Mouse (Mus musculus) stomach, embryonic 16.5 days (tissue): Measurements from ENCODE around the gene Iqck. TPM values are rescaled to one million over a fixed set of nuclear protein-coding genes. Genes with fewer than 3 reads are reported as not detected.

ENCODE experiments used
- ATAC-seq: fragments of 200-750 bp; cut with Nextera tagmentation; 2 replicates; pipeline ENCODE4 v1.8.0; 2017; ENCODE audit warnings: moderate number of reproducible peaks, moderate TSS enrichment; ENCODE audit not compliant: insufficient read depth, low FRiP score
- H3K27ac ChIP-seq: fragments of 300-500 bp; sonication (generic); 2 replicates; pipeline ENCODE4 v1.5.1; 2014; ENCODE audit warnings: low read length
- H3K27me3 ChIP-seq: fragments of 300-500 bp; sonication (generic); 2 replicates; pipeline ENCODE4 v1.6.1; 2014; ENCODE audit warnings: low read length, control low read depth, mixed read lengths; ENCODE audit not compliant: control insufficient read depth, insufficient read depth
- H3K36me3 ChIP-seq: fragments of 300-500 bp; sonication (generic); 2 replicates; pipeline ENCODE4 v1.6.1; 2014; ENCODE audit warnings: low read length; ENCODE audit not compliant: control insufficient read depth, insufficient read depth
- H3K4me1 ChIP-seq: fragments of 300-500 bp; sonication (generic); 2 replicates; pipeline ENCODE4 v1.6.1; 2014; ENCODE audit warnings: low read length, control low read depth, mixed read lengths; ENCODE audit not compliant: control insufficient read depth, insufficient read depth
- H3K4me2 ChIP-seq: fragments of 300-500 bp; sonication (generic); 2 replicates; pipeline ENCODE4 v1.6.1; 2014; ENCODE audit warnings: low read depth, low read length, mixed read lengths
- H3K4me3 ChIP-seq: fragments of 300-500 bp; sonication (generic); replicated peaks from 2 replicates; pipeline ENCODE4 v1.5.1; 2014; ENCODE audit warnings: mild to moderate bottlenecking, low read length
- H3K9ac ChIP-seq: fragments of 300-500 bp; sonication (generic); 2 replicates; pipeline ENCODE4 v1.6.1; 2014; ENCODE audit warnings: low read length
- H3K9me3 ChIP-seq: fragments of 300-500 bp; sonication (generic); replicated peaks from 2 replicates; pipeline ENCODE4 v1.6.1; 2016; ENCODE audit warnings: low read length, control low read depth; ENCODE audit not compliant: control insufficient read depth
- WGBS: fragments of 180-500 bp; shearing (Covaris S2); extraction: QIAGEN DNeasy Blood & Tissue Kit; methylation state at CpG from one replicate; pipeline ENCODE4 v1.1.7; 2014; 5-methylcytosine and 5-hydroxymethylcytosine counted together
- polyA plus RNA-seq: library from polyadenylated mRNA; unstranded; fragments of >200 nt; fragmentation: Nextera tagmentation; extraction: Ambion mirVana; gene quantifications from 2 replicates; pipeline ENCODE4 v1.2.1, GENCODE M21; 2015

The Iqck gene
- polyA plus RNA-seq, 1 experiment from 2014 or later, result 2.0 TPM

DNA sequence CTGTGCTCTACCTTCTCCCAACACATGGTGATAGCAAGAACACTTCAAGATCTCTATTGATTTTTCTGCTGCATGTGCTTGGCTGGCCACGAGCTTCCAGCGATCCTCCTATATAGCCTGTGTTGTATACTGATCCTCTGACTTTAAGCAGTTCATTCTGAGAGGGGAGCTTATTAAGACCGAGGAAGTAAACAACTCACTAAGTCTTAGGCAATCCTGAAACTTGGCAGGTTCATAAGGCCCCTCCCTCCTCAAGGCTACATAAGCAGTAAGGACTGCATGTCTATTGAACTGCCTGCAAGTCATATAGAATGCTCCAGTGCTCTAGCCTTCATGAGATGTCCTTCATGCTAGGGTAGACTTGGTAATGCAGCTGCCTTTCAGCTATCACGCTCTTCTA lies 9.2 kb upstream of the Iqck start:
- Histone ChIP-seq H3K4me1 (peaks cover 20% of the 10 kb centered on the region), H3K4me3 (no peak overlapping the region), H3K9me3 (no peaks in the 10 kb centered on the region), H3K9ac (no peak overlapping the region), H3K4me2 (no peak overlapping the region), H3K27ac (no peak overlapping the region), H3K27me3 (no peaks in the 10 kb centered on the region), H3K36me3 (peaks cover 26% of the 10 kb centered on the region; the same call in 1 of the 2 replicates)
- ATAC-seq, result no peak
- 80% methylated on average over 4 of the region's 4 CpGs for WGBS

DNA sequence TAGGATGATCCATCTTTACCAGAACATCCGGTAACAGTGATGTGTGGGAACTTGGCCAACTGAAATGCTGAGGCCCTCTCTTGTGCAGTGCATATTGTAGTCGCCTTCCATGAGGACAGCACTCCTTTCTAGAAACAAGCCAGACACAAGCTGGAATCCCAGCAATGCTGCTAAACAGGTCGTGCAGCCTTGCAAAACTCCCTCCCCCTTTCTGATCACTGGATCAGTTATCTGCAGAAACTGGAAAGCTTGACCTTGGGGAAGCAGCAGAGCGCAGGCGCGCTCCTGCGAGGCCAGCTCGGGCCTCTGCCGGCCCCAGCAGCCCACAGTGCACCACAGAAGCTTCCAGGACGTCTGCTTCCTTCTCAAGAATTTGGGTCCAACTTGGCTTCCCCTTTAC lies 6.8 kb upstream of the Iqck start:
- Histone ChIP-seq H3K9me3 (no peaks in the 10 kb centered on the region), H3K27me3 (no peaks in the 10 kb centered on the region), H3K4me2 (no peak overlapping the region), H3K4me1 (peaks cover 20% of the 10 kb centered on the region), H3K4me3 (no peak overlapping the region), H3K27ac (peak overlapping the region; percentile 14), H3K36me3 (peaks cover 38% of the 10 kb centered on the region; the same call in 1 of the 2 replicates), H3K9ac (no peak overlapping the region)
- WGBS, result 51% methylated on average over 10 of the region's 10 CpGs
- ATAC-seq, result peak; percentile 78

DNA sequence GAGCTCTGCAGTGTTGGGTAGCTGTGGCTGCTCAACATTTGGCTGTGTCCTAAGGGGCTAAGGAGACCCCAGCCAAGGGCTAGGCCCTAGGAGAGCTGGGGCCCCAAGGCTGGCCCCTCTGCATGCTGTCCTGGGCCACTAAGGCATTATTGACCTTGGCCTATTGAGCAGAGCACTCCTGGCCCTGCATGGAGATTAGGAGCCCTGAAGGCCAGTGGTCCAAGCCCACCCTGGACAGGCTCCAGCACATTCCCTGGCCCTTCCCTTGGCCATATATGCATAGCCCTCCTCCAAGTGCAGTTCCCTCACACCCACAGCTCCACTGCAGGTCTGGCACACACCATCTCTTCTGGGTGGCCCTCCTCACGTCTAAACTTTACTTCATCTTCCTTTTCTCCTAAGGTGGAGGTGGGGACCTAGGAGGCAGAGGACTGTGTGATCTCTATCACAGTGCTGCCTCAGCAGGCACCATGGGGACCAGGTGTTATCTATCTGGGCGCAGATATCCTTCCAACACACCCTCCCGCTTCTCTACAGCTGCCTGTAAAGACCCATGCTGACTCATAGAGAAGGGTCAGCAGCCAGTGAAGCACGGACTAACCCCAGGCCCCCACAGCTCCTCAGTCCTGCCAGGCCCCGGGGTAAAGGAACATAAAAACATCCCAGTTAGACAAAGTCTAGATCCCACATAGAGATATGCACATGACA lies 5.9 kb upstream of the Iqck start:
- Histone ChIP-seq H3K9me3 (no peaks in the 10 kb centered on the region), H3K27me3 (no peaks in the 10 kb centered on the region), H3K4me3 (no peak overlapping the region), H3K4me1 (peaks cover 28% of the 10 kb centered on the region), H3K36me3 (peaks cover 35% of the 10 kb centered on the region; the same call in 1 of the 2 replicates), H3K9ac (no peak overlapping the region), H3K4me2 (no peak overlapping the region), H3K27ac (peak overlapping the region; percentile 14; the same call in 1 of the 2 replicates)
- WGBS, result 66% methylated on average over 5 of the region's 5 CpGs
- ATAC-seq, result no peak

DNA sequence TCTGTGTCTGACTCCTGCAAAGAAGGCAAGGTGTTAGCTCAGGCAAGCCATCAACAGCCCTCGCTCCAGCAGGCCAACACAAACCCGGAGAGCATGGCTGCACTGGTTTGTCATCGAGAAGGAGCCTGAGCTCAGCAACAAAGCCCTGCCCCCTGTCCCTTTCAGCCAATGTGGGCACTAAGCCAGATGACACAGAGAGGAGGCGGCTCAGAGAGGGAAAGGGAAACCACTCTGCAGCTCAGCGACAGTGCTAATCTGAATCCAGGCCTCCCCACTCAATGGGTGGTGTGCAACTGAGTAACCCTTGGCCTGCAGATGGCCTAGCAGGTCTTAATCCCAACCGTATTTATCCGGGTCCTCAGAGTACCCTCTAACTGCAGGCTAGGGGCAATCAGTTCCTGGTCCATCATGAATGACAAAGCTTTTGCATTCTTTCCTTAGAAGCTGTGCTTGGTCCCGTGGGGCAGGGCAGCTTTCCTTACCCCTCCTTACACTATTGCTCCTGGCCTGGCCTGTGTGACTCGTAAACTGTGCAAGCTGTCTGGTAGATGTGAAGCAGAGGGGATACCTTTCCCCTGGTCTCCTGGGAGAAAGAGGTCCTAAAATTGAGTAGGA lies 4.8 kb upstream of the Iqck start:
- 64% methylated on average over 9 of the region's 9 CpGs for WGBS
- Histone ChIP-seq H3K9me3 (no peaks in the 10 kb centered on the region), H3K27me3 (no peaks in the 10 kb centered on the region), H3K4me2 (no peak overlapping the region), H3K9ac (no peak overlapping the region; the same call in 1 of the 2 replicates), H3K4me1 (peaks cover 30% of the 10 kb centered on the region), H3K4me3 (no peak overlapping the region), H3K27ac (no peak overlapping the region), H3K36me3 (peaks cover 31% of the 10 kb centered on the region; the same call in 1 of the 2 replicates)
- ATAC-seq, result no peak

DNA sequence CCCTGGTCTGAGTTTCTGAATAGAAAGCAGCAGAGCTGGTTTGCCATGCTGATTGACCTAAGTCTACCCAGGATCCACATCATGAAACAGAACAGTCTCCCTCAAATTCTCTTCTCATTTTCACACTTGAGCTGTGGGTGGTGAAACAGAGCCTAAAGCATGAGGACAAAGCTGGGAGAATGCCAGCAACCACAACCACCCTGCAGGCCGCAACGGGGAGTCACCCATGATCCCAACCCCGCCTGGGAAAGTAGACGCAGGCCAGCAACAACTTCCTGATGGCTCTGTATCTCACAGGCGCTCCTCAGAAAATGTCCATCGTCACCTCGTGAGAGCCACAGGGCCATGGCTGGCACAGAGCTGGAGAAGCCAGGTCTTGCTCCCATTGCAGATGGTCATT lies 4.0 kb upstream of the Iqck start:
- H3K4me1 ChIP-seq, result peaks cover 34% of the 10 kb centered on the region
- H3K27me3 ChIP-seq, result no peaks in the 10 kb centered on the region
- H3K27ac ChIP-seq, result no peak overlapping the region
- 87% methylated on average over 7 of the region's 7 CpGs for WGBS
- no peak overlapping the region for H3K9ac ChIP-seq
- no peak overlapping the region for H3K4me3 ChIP-seq
- no peak overlapping the region for H3K4me2 ChIP-seq
- peaks cover 26% of the 10 kb centered on the region; the same call in 1 of the 2 replicates for H3K36me3 ChIP-seq
- no peak for ATAC-seq
- no peaks in the 10 kb centered on the region for H3K9me3 ChIP-seq

DNA sequence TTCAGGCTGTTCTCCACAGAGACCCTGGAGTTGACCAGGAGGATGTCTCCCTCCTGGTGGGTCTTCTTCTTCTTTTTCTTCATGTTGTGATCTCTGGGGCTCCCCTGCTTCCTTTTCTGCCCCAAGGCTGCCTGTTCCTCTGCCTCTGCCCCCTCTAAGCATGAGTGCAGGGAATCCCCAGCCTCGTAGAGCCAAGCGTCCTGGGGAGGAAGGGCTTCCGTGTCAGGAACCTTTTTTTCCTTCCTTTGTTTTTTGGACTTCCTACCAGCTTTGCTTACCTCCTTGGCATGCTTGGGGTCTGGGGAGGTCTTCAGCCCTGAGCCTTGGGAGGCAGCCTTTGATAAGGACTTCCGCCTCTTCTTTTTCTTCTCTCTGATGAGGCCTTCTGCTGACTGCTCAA lies 2.9 kb upstream of the Iqck start:
- no peak overlapping the region for H3K27ac ChIP-seq
- H3K9ac ChIP-seq, result no peak overlapping the region
- H3K4me2 ChIP-seq, result no peak overlapping the region
- peaks cover 21% of the 10 kb centered on the region; the same call in 1 of the 2 replicates for H3K36me3 ChIP-seq
- no peak for ATAC-seq
- H3K27me3 ChIP-seq, result no peaks in the 10 kb centered on the region
- no peak overlapping the region for H3K4me3 ChIP-seq
- H3K9me3 ChIP-seq, result no peaks in the 10 kb centered on the region
- WGBS, result 78% methylated on average over 4 of the region's 4 CpGs
- peaks cover 34% of the 10 kb centered on the region for H3K4me1 ChIP-seq

DNA sequence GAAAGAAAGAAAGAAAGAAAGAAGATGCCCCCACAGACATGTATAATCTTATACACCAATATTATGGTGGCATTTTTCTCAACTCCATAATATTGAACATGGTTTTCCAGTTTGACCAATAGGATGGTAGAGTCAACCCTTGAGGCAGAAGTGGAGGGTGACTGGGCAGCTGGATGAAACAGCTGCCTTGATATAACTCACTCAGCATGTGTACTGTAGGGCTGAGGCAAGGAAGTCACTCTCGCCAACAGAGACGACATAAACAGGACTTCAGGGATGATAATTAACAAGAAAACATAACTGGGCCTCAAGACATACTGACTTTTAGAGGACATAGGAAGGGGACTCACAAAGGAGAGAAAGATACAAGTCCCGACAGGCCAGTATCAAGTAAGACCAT lies 946 bp upstream of the Iqck start:
- peak overlapping the region; percentile 83 for H3K9ac ChIP-seq
- H3K27ac ChIP-seq, result no peak overlapping the region; the same call in 1 of the 2 replicates
- WGBS, result 10% methylated on average over 3 of the region's 3 CpGs

DNA sequence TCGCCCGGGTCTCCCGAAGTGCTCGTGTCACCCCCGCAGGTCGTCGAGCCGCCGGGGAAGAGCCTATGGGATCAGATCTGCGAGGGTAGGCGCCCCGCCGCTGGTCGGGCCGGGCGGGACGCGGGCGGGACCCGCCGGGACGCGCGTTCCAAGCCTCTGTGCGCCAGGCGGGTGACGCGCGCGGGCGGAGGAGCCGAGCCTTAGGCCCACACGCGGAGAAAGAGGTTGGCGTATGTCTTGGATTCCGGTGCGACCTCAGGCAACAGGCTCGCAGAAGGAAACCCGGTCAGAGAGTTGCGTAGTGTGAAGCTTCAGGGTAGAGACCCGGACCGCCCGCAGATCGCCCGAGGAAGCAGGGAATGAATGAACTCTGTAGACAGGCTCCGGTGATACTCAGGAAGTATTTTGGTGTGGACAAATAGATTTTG lies 339 bp downstream of the Iqck start, which contains the start of gene Knop1:
Gene Knop1 (minus strand): TSS at position 378 of the 428 bp plus-strand sequence.
- no peaks in the 10 kb centered on the region for H3K27me3 ChIP-seq
- H3K9ac ChIP-seq, result peak within 1 kb of the TSS; percentile 83
- ATAC-seq, result peak; percentile 87
- H3K36me3 ChIP-seq, result peaks cover 14% of the 10 kb centered on the region; the same call in 1 of the 2 replicates
- peak within 1 kb of the TSS; percentile 91 for H3K4me3 ChIP-seq
- no peaks in the 10 kb centered on the region for H3K9me3 ChIP-seq
- WGBS, result under 1% methylated on average over 46 of the region's 46 CpGs
- H3K27ac ChIP-seq, result peak within 1 kb of the TSS; percentile 76
- H3K4me1 ChIP-seq, result peaks cover 16% of the 10 kb centered on the region; the same call in 1 of the 2 replicates
- H3K4me2 ChIP-seq, result peak within 1 kb of the TSS; percentile 61

More for the DNA sequence above, 946 bp upstream of the Iqck start:
- Histone ChIP-seq H3K9me3 (no peaks in the 10 kb centered on the region), H3K4me3 (peak overlapping the region; percentile 91), H3K36me3 (peaks cover 19% of the 10 kb centered on the region; the same call in 1 of the 2 replicates), H3K4me1 (peaks cover 28% of the 10 kb centered on the region), H3K4me2 (peak overlapping the region; percentile 61), H3K27me3 (no peaks in the 10 kb centered on the region)
- no peak for ATAC-seq

DNA sequence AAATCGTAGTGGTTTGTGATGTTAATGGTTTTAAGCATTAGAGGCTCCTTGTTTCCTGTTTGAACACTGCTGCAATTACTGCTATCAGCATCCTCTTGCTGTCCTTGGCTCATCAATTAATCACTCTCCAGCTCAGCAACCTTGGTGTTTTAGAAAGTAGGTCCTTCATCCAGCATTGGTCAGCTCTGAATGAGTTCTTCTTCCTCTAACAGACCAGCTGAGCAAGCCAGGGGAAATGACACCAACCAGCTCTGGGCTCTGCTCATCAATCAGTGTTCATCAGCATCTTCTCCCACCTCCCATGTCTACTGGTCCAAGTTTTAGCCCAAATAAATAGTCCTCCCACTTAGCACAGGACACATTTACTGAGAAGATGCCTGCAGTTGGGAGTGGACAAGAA lies 3.1 kb downstream of the Iqck start:
- Histone ChIP-seq H3K4me2 (no peak overlapping the region), H3K9me3 (no peaks in the 10 kb centered on the region), H3K36me3 (no peaks in the 10 kb centered on the region), H3K27me3 (no peaks in the 10 kb centered on the region), H3K9ac (no peak overlapping the region), H3K4me3 (no peak overlapping the region), H3K27ac (no peak overlapping the region), H3K4me1 (peaks cover 14% of the 10 kb centered on the region; the same call in 1 of the 2 replicates)
- no peak for ATAC-seq
- WGBS, result 78% methylated on average over 1 of the region's 1 CpGs
